Mouse (Mus musculus): Measurements from ENCODE around the gene Glmn. TPM values are rescaled to one million over a fixed set of nuclear protein-coding genes. Genes with fewer than 3 reads are reported as not detected.

Glmn gene
- polyA plus RNA-seq, 1 experiment from 2014 or later = 26.0 TPM

- H3K9ac ChIP-seq (ENCODE audit: low read depth, low read length) = no peak overlapping the region
- no peaks in the 10 kb centered on the region for H3K27me3 ChIP-seq (ENCODE audit: insufficient read depth, low read length)
- no peak for TF ChIP-seq CTCF (IDR thresholded peaks at IDR 0.05; ENCODE audit: low read depth)
- H3K4me3 ChIP-seq (replicated peaks; ENCODE audit: low read depth, low read length) = no peak overlapping the region
- H3K36me3 ChIP-seq (ENCODE audit: insufficient read depth, low read length) = no peaks in the 10 kb centered on the region
- no peaks in the 10 kb centered on the region for H3K4me1 ChIP-seq (replicated peaks; ENCODE audit: insufficient read depth, low read length)
- ATAC-seq (replicated peaks; ENCODE audit: low FRiP score, low read depth) = no peak
- no peaks in the 10 kb centered on the region for H3K9me3 ChIP-seq (replicated peaks; ENCODE audit: low read length)
- H3K27ac ChIP-seq = no peak overlapping the region
- no peak overlapping the region for H3K4me2 ChIP-seq (ENCODE audit: low read length)
- WGBS = 58% methylated on average over 2 of the region's 2 CpGs
- DNase-seq (ENCODE audit: low spot score) = no peak
These were observed 86.4 kb downstream of the Glmn start for GRCm38 (mm10) chr5:107511326-107511725.

GRCm38 (mm10) chr5:107510503-107510902 lies 87.2 kb downstream of the Glmn start:
- Histone ChIP-seq H3K4me3 (replicated peaks; ENCODE audit: low read depth, low read length) (no peak overlapping the region), H3K9me3 (replicated peaks; ENCODE audit: low read length) (no peaks in the 10 kb centered on the region), H3K4me1 (replicated peaks; ENCODE audit: insufficient read depth, low read length) (no peaks in the 10 kb centered on the region), H3K27me3 (ENCODE audit: insufficient read depth, low read length) (no peaks in the 10 kb centered on the region), H3K4me2 (ENCODE audit: low read length) (no peak overlapping the region), H3K27ac (no peak overlapping the region), H3K9ac (ENCODE audit: low read depth, low read length) (no peak overlapping the region), H3K36me3 (ENCODE audit: insufficient read depth, low read length) (no peaks in the 10 kb centered on the region)
- ATAC-seq (replicated peaks; ENCODE audit: low FRiP score, low read depth) = no peak
- no peak for DNase-seq (ENCODE audit: low spot score)
- 85% methylated on average over 10 of the region's 10 CpGs for WGBS
- no peak for TF ChIP-seq CTCF (IDR thresholded peaks at IDR 0.05; ENCODE audit: low read depth)

GRCm38 (mm10) chr5:107507321-107507720 lies 90.4 kb downstream of the Glmn start, which contains the start of gene Gm42669:
Gm42669 (plus strand) TSS chr5:107507621.
- Histone ChIP-seq H3K27me3 (ENCODE audit: insufficient read depth, low read length) (no peaks in the 10 kb centered on the region), H3K9me3 (replicated peaks; ENCODE audit: low read length) (no peaks in the 10 kb centered on the region), H3K4me1 (replicated peaks; ENCODE audit: insufficient read depth, low read length) (no peaks in the 10 kb centered on the region), H3K27ac (no peak within 1 kb of the TSS), H3K4me2 (ENCODE audit: low read length) (no peak within 1 kb of the TSS), H3K4me3 (replicated peaks; ENCODE audit: low read depth, low read length) (no peak within 1 kb of the TSS), H3K36me3 (ENCODE audit: insufficient read depth, low read length) (no peaks in the 10 kb centered on the region), H3K9ac (ENCODE audit: low read depth, low read length) (no peak within 1 kb of the TSS)
- ATAC-seq (replicated peaks; ENCODE audit: low FRiP score, low read depth) = no peak
- DNase-seq (ENCODE audit: low spot score) = no peak
- WGBS = 54% methylated on average over 4 of the region's 4 CpGs
- no peak for TF ChIP-seq CTCF (IDR thresholded peaks at IDR 0.05; ENCODE audit: low read depth)

- Histone ChIP-seq H3K9ac (ENCODE audit: low read depth, low read length) (no peak overlapping the region), H3K4me2 (ENCODE audit: low read length) (no peak overlapping the region), H3K27ac (no peak overlapping the region), H3K9me3 (replicated peaks; ENCODE audit: low read length) (no peaks in the 10 kb centered on the region), H3K36me3 (ENCODE audit: insufficient read depth, low read length) (no peaks in the 10 kb centered on the region), H3K4me1 (replicated peaks; ENCODE audit: insufficient read depth, low read length) (no peaks in the 10 kb centered on the region), H3K27me3 (ENCODE audit: insufficient read depth, low read length) (no peaks in the 10 kb centered on the region), H3K4me3 (replicated peaks; ENCODE audit: low read depth, low read length) (no peak overlapping the region)
- WGBS = 97% methylated on average over 1 of the region's 1 CpGs
- ATAC-seq (replicated peaks; ENCODE audit: low FRiP score, low read depth) (no peak), DNase-seq (ENCODE audit: low spot score) (no peak)
- no peak for TF ChIP-seq CTCF (IDR thresholded peaks at IDR 0.05; ENCODE audit: low read depth)
These were observed 96.9 kb downstream of the Glmn start for GRCm38 (mm10) chr5:107500741-107501140.

GRCm38 (mm10) chr5:107499891-107500535 lies 97.7 kb downstream of the Glmn start:
- no peak for TF ChIP-seq CTCF (IDR thresholded peaks at IDR 0.05; ENCODE audit: low read depth)
- WGBS = 89% methylated on average over 5 of the region's 5 CpGs
- Histone ChIP-seq H3K27me3 (ENCODE audit: insufficient read depth, low read length) (no peaks in the 10 kb centered on the region), H3K36me3 (ENCODE audit: insufficient read depth, low read length) (no peaks in the 10 kb centered on the region), H3K4me1 (replicated peaks; ENCODE audit: insufficient read depth, low read length) (no peaks in the 10 kb centered on the region), H3K9ac (ENCODE audit: low read depth, low read length) (no peak overlapping the region), H3K27ac (no peak overlapping the region), H3K4me2 (ENCODE audit: low read length) (no peak overlapping the region), H3K9me3 (replicated peaks; ENCODE audit: low read length) (no peaks in the 10 kb centered on the region), H3K4me3 (replicated peaks; ENCODE audit: low read depth, low read length) (no peak overlapping the region)
- DNase-seq (ENCODE audit: low spot score) (no peak), ATAC-seq (replicated peaks; ENCODE audit: low FRiP score, low read depth) (no peak)

Other genes with a start within 250 kb of the Glmn start
- 1.5 and 1.8 TPM in 2 replicates for gene Ephx4, start 195.2 kb downstream of the Glmn start, polyA plus RNA-seq (2015; fragmentation: Nextera tagmentation; extraction: Ambion mirVana)
- not detected in 2 replicates for gene Lpcat2b, start 166.3 kb downstream of the Glmn start, polyA plus RNA-seq (2015; fragmentation: Nextera tagmentation; extraction: Ambion mirVana)
- gene Btbd8, start 159.9 kb downstream of the Glmn start, polyA plus RNA-seq (2015; fragmentation: Nextera tagmentation; extraction: Ambion mirVana) = 2.9 and 3.1 TPM in 2 replicates
- gene Gm42669, start 90.3 kb downstream of the Glmn start, polyA plus RNA-seq (2015; fragmentation: Nextera tagmentation; extraction: Ambion mirVana) = 0.16 and 0.18 TPM in 2 replicates
- 0.05 and 0.19 TPM in 2 replicates for gene 1700028K03Rik, start 63.2 kb downstream of the Glmn start, polyA plus RNA-seq (2015; fragmentation: Nextera tagmentation; extraction: Ambion mirVana)
- gene Rpap2, start 515 bp downstream of the Glmn start, polyA plus RNA-seq (2015; fragmentation: Nextera tagmentation; extraction: Ambion mirVana) = 17.9 and 18.3 TPM in 2 replicates
- gene Gfi1, start 128.1 kb upstream of the Glmn start, polyA plus RNA-seq (2015; fragmentation: Nextera tagmentation; extraction: Ambion mirVana) = 0.06 TPM in 1 of 2 replicates, not detected in the other
- 0.08 TPM in 1 of 2 replicates, not detected in the other for gene Ube2d2b, start 232.2 kb upstream of the Glmn start, polyA plus RNA-seq (2015; fragmentation: Nextera tagmentation; extraction: Ambion mirVana)